Mouse (Mus musculus): ENCODE results near the gene Cd244a. TPM values are rescaled to one million over a fixed set of nuclear protein-coding genes. Genes with fewer than 3 reads are reported as not detected.

The Cd244a gene
- total and polyA plus RNA-seq, 3 experiments = 0.21 to 0.64 (median 0.41) TPM

GRCm38 (mm10) chr1:171652734-171653133 lies 93.7 kb downstream of the Cd244a start, which contains the start of gene Slamf7:
Gene Slamf7 (minus strand): TSS chr1:171653035.
- Histone ChIP-seq H3K27me3 (replicated peaks) (no peaks in the 10 kb centered on the region), H3K4me1 (ENCODE audit: control insufficient read depth in 1 of 2, insufficient read depth in 2 of 2) (peaks cover 7 to 16% of the 10 kb centered on the region in 2 experiments; a peak in 3 of 4 replicates), H3K9me3 (replicated peaks; ENCODE audit: low read length) (no peaks in the 10 kb centered on the region), H3K79me2 (replicated peaks; ENCODE audit: control insufficient read depth, extremely low read depth, insufficient read depth, poor library complexity, severe bottlenecking) (no peaks in the 10 kb centered on the region), H3K36me3 (replicated peaks in 1 of 2; ENCODE audit: control insufficient read depth in 1 of 2, insufficient read depth in 1 of 2, low read length in 1 of 2) (no peaks in the 10 kb centered on the region), H3K4me3 (replicated peaks in 1 of 3; ENCODE audit: low read depth in 2 of 3, low read length in 2 of 3, poor library complexity in 1 of 3) (no peak within 1 kb of the TSS), H3K27ac (ENCODE audit: insufficient read depth, low read depth) (no peak within 1 kb of the TSS), H3K9ac (ENCODE audit: insufficient read depth, low read depth) (no peak within 1 kb of the TSS), H3K4me2 (ENCODE audit: insufficient read depth, low read depth, poor library complexity, severe bottlenecking) (no peak within 1 kb of the TSS)
- TF ChIP-seq IRF4 (IDR thresholded peaks at IDR 0.05; ENCODE audit: low read depth, low read length) = no peak
- TF ChIP-seq GABPA (IDR thresholded peaks at IDR 0.05; ENCODE audit: insufficient replicate concordance, low read depth, low read length) = no peak
- TF ChIP-seq POLR2A (IDR thresholded peaks at IDR 0.05; ENCODE audit: low read depth, low read length) = no peak
- TF ChIP-seq TCF12 (IDR thresholded peaks at IDR 0.05; ENCODE audit: low read depth, low read length) = no peak
- no peak for TF ChIP-seq CTCF (conservative IDR thresholded peaks at IDR 0.05 in 1 of 2, IDR thresholded peaks at IDR 0.05 in 1 of 2; ENCODE audit: low read depth in 2 of 2, low read length in 2 of 2)
- TF ChIP-seq ZMIZ1 (IDR thresholded peaks at IDR 0.05; ENCODE audit: low read depth, low read length) = no peak
- TF ChIP-seq MYC (IDR thresholded peaks at IDR 0.05; ENCODE audit: low read depth, low read length) = no peak
- TF ChIP-seq ZC3H11A (IDR thresholded peaks at IDR 0.05; ENCODE audit: low read depth, low read length) = no peak
- no peak for TF ChIP-seq ETS1 (conservative IDR thresholded peaks at IDR 0.05; ENCODE audit: low read depth, low read length)
- TF ChIP-seq BHLHE40 (IDR thresholded peaks at IDR 0.05; ENCODE audit: low read depth, low read length) = no peak
- dilution Hi-C loops (cut with MboI; ENCODE audit: extremely low pct_ligation_motif_present, extremely low pct_unique_long_range_greater_than_20kb, low sequenced_read_pairs) = no loop called here
- in situ Hi-C loops (cut with MboI; ENCODE audit: low pct_ligation_motif_present, low pct_unique_long_range_greater_than_20kb, low sequenced_read_pairs) = no loop called here
- no peak for DNase-seq (ENCODE audit: extremely low read depth)

- H3K4me3 ChIP-seq (replicated peaks in 1 of 3; ENCODE audit: low read depth in 2 of 3, low read length in 2 of 3, poor library complexity in 1 of 3) = no peak overlapping the region
- in situ Hi-C loops (cut with MboI; ENCODE audit: low pct_ligation_motif_present, low pct_unique_long_range_greater_than_20kb, low sequenced_read_pairs) = loop anchor here (5.0 kb wide), 1 partner anchor 51 kb away; the partner anchor contains the start of gene Ly9
- no peaks in the 10 kb centered on the region for H3K36me3 ChIP-seq (replicated peaks in 1 of 2; ENCODE audit: control insufficient read depth in 1 of 2, insufficient read depth in 1 of 2, low read length in 1 of 2)
- peak overlapping the region; percentile 53 for H3K4me2 ChIP-seq (ENCODE audit: insufficient read depth, low read depth, poor library complexity, severe bottlenecking)
- no peak overlapping the region for H3K9ac ChIP-seq (ENCODE audit: insufficient read depth, low read depth)
- no peaks in the 10 kb centered on the region for H3K9me3 ChIP-seq (replicated peaks; ENCODE audit: low read length)
- peak; percentile 70 for DNase-seq (ENCODE audit: extremely low read depth)
- H3K79me2 ChIP-seq (replicated peaks; ENCODE audit: control insufficient read depth, extremely low read depth, insufficient read depth, poor library complexity, severe bottlenecking) = no peaks in the 10 kb centered on the region
- dilution Hi-C loops (cut with MboI; ENCODE audit: extremely low pct_ligation_motif_present, extremely low pct_unique_long_range_greater_than_20kb, low sequenced_read_pairs) = no loop called here
- H3K27me3 ChIP-seq (replicated peaks) = no peaks in the 10 kb centered on the region
- no peak overlapping the region for H3K27ac ChIP-seq (ENCODE audit: insufficient read depth, low read depth)
- peaks cover 8 to 36% of the 10 kb centered on the region in 2 experiments; a peak in 3 of 4 replicates for H3K4me1 ChIP-seq (ENCODE audit: control insufficient read depth in 1 of 2, insufficient read depth in 2 of 2)
- TF ChIP-seq NELFE (IDR thresholded peaks at IDR 0.05; ENCODE audit: low read depth, low read length) (peak; percentile 45; the same call in 1 of the 2 replicates), USF2 (conservative IDR thresholded peaks at IDR 0.05; ENCODE audit: low read depth, low read length) (no peak), CHD2 (IDR thresholded peaks at IDR 0.05; ENCODE audit: low read length) (no peak), E2F4 (IDR thresholded peaks at IDR 0.05; ENCODE audit: insufficient replicate concordance, low read depth, low read length) (no peak), ELF1 (IDR thresholded peaks at IDR 0.05; ENCODE audit: low read depth, low read length) (no peak), GABPA (IDR thresholded peaks at IDR 0.05; ENCODE audit: insufficient replicate concordance, low read depth, low read length) (no peak), MAZ (IDR thresholded peaks at IDR 0.05; ENCODE audit: low read depth, low read length) (0 out of 2 replicates have a peak, but pooled peaks have one; percentile 35), JUND (conservative IDR thresholded peaks at IDR 0.05; ENCODE audit: low read depth, low read length) (no peak), SMC3 (IDR thresholded peaks at IDR 0.05; ENCODE audit: low read depth, low read length) (peak; percentile 68), CHD1 (IDR thresholded peaks at IDR 0.05; ENCODE audit: low read depth, low read length) (no peak), CTCF (conservative IDR thresholded peaks at IDR 0.05 in 1 of 2, IDR thresholded peaks at IDR 0.05 in 1 of 2; ENCODE audit: low read depth in 2 of 2, low read length in 2 of 2) (peak in 1 of 2 experiments; percentile 72; a peak in 2 of 4 replicates), NRF1 (IDR thresholded peaks at IDR 0.05; ENCODE audit: low read depth, low read length) (no peak), POLR2AphosphoS2 (IDR thresholded peaks at IDR 0.05; ENCODE audit: low read depth, low read length) (no peak), SIN3A (IDR thresholded peaks at IDR 0.05; ENCODE audit: low read length) (no peak), ETS1 (conservative IDR thresholded peaks at IDR 0.05; ENCODE audit: low read depth, low read length) (0 out of 2 replicates have a peak, but pooled peaks have one; percentile 11), USF1 (IDR thresholded peaks at IDR 0.05; ENCODE audit: low read depth, low read length) (no peak), UBTF (IDR thresholded peaks at IDR 0.05; ENCODE audit: low read depth, low read length) (no peak), IRF4 (IDR thresholded peaks at IDR 0.05; ENCODE audit: low read depth, low read length) (0 out of 2 replicates have a peak, but pooled peaks have one; percentile 24), ZC3H11A (IDR thresholded peaks at IDR 0.05; ENCODE audit: low read depth, low read length) (peak; percentile 23; the same call in 1 of the 2 replicates), ZNF384 (IDR thresholded peaks at IDR 0.05; ENCODE audit: low read depth, low read length) (no peak), TCF12 (IDR thresholded peaks at IDR 0.05; ENCODE audit: low read depth, low read length) (no peak), RAD21 (IDR thresholded peaks at IDR 0.05; ENCODE audit: low read depth, low read length) (peak; percentile 74), ZKSCAN1 (IDR thresholded peaks at IDR 0.05; ENCODE audit: borderline replicate concordance, low read depth, low read length) (no peak), MAX (IDR thresholded peaks at IDR 0.05; ENCODE audit: low read length) (no peak), MXI1 (IDR thresholded peaks at IDR 0.05; ENCODE audit: low read depth, low read length) (peak; percentile 14; the same call in 1 of the 2 replicates), MEF2A (IDR thresholded peaks at IDR 0.05; ENCODE audit: borderline replicate concordance, low read depth, low read length) (0 out of 2 replicates have a peak, but pooled peaks have one; percentile 44), EP300 (IDR thresholded peaks at IDR 0.05; ENCODE audit: low read length) (no peak), BHLHE40 (IDR thresholded peaks at IDR 0.05; ENCODE audit: low read depth, low read length) (peak; percentile 45; the same call in 1 of the 2 replicates)
Measured at GRCm38 (mm10) chr1:171658561-171658991, 99.6 kb downstream of the Cd244a start.

All from CH12.LX (cell line).